Mouse (Mus musculus) kidney, postnatal 0 days (tissue): ENCODE results near the gene Exoc5. TPM values are rescaled to one million over a fixed set of nuclear protein-coding genes. Genes with fewer than 3 reads are reported as not detected.

Experiments used
- ATAC-seq: fragments of 200-750 bp; cut with Nextera tagmentation; replicated peaks from 2 replicates; pipeline ENCODE4 v1.8.0; 2017; ENCODE audit warnings: low read depth, moderate number of reproducible peaks, moderate TSS enrichment, moderate library complexity; ENCODE audit not compliant: low FRiP score
- DNase-seq: peaks from one replicate; pipeline ENCODE4 v3.0.0-alpha.2; 2016; ENCODE audit warnings: low spot score
- H3K27ac ChIP-seq: fragments of 300-500 bp; sonication (generic); 2 replicates; pipeline ENCODE4 v1.5.1; 2014; ENCODE audit warnings: mild to moderate bottlenecking
- H3K27me3 ChIP-seq: fragments of 300-500 bp; sonication (generic); 2 replicates; pipeline ENCODE4 v1.6.1; 2014; ENCODE audit warnings: low read length, mixed read lengths; ENCODE audit not compliant: insufficient read depth
- H3K36me3 ChIP-seq: fragments of 300-500 bp; sonication (generic); 2 replicates; pipeline ENCODE4 v1.6.1; 2014; ENCODE audit warnings: low read length, mixed read lengths; ENCODE audit not compliant: insufficient read depth
- H3K4me1 ChIP-seq: fragments of 300-500 bp; sonication (generic); replicated peaks from 2 replicates; pipeline ENCODE4 v1.6.1; 2014; ENCODE audit warnings: antibody characterized with exemption, low read length, mixed read lengths; ENCODE audit not compliant: insufficient read depth
- H3K4me2 ChIP-seq: fragments of 300-500 bp; sonication (generic); 2 replicates; pipeline ENCODE4 v1.6.1; 2014; ENCODE audit warnings: mild to moderate bottlenecking, low read length, moderate library complexity, mixed read lengths
- H3K4me3 ChIP-seq: fragments of 300-500 bp; sonication (generic); replicated peaks from 2 replicates; pipeline ENCODE4 v1.5.1; 2014; ENCODE audit warnings: low read depth, low read length
- H3K9ac ChIP-seq: fragments of 300-500 bp; sonication (generic); 2 replicates; pipeline ENCODE4 v1.6.1; 2014; ENCODE audit warnings: low read depth, low read length
- H3K9me3 ChIP-seq: fragments of 300-500 bp; sonication (generic); replicated peaks from 2 replicates; pipeline ENCODE4 v1.6.1; 2016; ENCODE audit warnings: low read length, inconsistent platforms, mixed read lengths
- CTCF ChIP-seq: IDR thresholded peaks from 2 replicates; pipeline ENCODE4 v1.5.1; 2016; ENCODE audit warnings: antibody characterized with exemption, low read depth, mild to moderate bottlenecking, moderate library complexity
- WGBS: fragments of 180-500 bp; shearing (Covaris S2); extraction: QIAGEN DNeasy Blood & Tissue Kit; methylation state at CpG from one replicate; pipeline ENCODE4 v1.1.7; 2014; 5-methylcytosine and 5-hydroxymethylcytosine counted together
- polyA plus RNA-seq: library from polyadenylated mRNA; unstranded; fragments of >200 nt; fragmentation: Nextera tagmentation; extraction: Ambion mirVana; gene quantifications from 2 replicates; pipeline ENCODE4 v1.2.1, GENCODE M21; 2015

The Exoc5 gene
- polyA plus RNA-seq, 1 experiment from 2014 or later: 29.3 TPM

DNA sequence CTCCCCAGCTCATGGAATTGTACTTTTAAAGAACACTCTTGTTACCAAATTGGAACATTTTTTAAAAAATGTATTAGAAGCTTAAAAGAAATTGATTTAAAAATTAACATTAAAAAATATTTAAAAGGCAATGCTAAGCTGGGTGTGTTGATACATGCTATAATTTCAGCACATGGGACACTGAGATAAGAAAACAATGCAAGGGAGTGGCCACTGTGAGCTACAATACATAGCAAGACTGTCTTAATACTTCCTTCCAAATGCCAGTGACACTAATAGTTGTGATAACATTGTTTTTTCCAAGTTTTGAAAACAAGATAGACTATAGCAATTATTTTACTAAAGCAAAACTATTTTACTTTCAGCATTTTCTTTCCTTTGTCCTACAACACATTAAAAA, 17.0 kb downstream of the Exoc5 start:
- TF ChIP-seq CTCF: no peak
- Histone ChIP-seq H3K36me3 (0 out of 2 replicates have a peak, but pooled peaks cover 5% of the 10 kb centered on the region), H3K27me3 (no peaks in the 10 kb centered on the region), H3K9me3 (no peaks in the 10 kb centered on the region), H3K4me1 (no peaks in the 10 kb centered on the region), H3K4me2 (no peak overlapping the region), H3K4me3 (no peak overlapping the region), H3K9ac (no peak overlapping the region), H3K27ac (no peak overlapping the region)
- no peak for ATAC-seq
- no peak for DNase-seq

DNA sequence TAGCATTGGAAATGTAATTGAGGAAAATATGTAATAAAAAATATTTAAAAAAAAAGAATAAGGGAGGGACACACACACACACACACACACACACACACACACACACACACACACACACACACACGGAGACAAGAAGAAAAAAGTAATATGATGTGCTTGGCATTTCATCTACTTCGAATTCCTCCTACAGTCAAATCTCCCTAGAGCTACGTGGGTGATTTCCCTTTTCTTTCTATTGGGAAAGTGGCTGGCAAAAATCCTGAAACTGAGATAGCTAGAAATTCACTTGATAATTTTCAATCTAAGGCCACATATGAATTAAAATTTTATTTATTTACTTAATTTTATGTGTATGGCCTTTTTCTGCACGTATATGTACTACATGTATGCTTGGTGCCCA, 20.8 kb downstream of the Exoc5 start:
- DNase-seq (no peak), ATAC-seq (no peak)
- H3K9me3 ChIP-seq: no peaks in the 10 kb centered on the region
- H3K4me3 ChIP-seq: no peak overlapping the region
- no peak overlapping the region for H3K4me2 ChIP-seq
- H3K9ac ChIP-seq: no peak overlapping the region
- TF ChIP-seq CTCF: no peak
- H3K27ac ChIP-seq: no peak overlapping the region
- 86% methylated on average over 4 of the region's 4 CpGs for WGBS
- H3K27me3 ChIP-seq: no peaks in the 10 kb centered on the region
- H3K4me1 ChIP-seq: no peaks in the 10 kb centered on the region
- no peaks in the 10 kb centered on the region for H3K36me3 ChIP-seq

DNA sequence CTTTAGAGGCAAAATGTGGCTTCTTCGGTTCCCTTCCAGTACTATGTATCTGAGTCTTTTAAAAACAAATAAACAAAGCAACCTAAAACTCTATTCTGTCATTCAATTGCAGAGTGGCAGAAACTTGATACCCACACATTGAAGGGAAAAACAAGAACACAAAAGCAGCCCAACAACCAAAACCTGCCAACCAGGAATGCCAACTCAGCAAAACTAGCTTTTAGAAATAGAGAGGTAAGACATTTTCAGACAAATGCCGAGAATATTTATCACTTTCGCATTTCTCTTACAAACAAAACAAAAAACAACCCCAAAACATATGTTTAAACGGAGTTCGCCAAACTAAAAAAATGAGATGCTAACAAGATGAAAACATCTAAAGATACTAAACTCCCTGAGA, 37.5 kb downstream of the Exoc5 start:
- H3K36me3 ChIP-seq: 0 out of 2 replicates have a peak, but pooled peaks cover 5% of the 10 kb centered on the region
- H3K27me3 ChIP-seq: no peaks in the 10 kb centered on the region
- TF ChIP-seq CTCF: no peak
- no peak overlapping the region for H3K27ac ChIP-seq
- ATAC-seq (no peak), DNase-seq (no peak)
- no peak overlapping the region for H3K9ac ChIP-seq
- WGBS: 93% methylated on average over 5 of the region's 5 CpGs
- H3K4me2 ChIP-seq: no peak overlapping the region
- H3K4me1 ChIP-seq: no peaks in the 10 kb centered on the region
- no peaks in the 10 kb centered on the region for H3K9me3 ChIP-seq
- H3K4me3 ChIP-seq: no peak overlapping the region

DNA sequence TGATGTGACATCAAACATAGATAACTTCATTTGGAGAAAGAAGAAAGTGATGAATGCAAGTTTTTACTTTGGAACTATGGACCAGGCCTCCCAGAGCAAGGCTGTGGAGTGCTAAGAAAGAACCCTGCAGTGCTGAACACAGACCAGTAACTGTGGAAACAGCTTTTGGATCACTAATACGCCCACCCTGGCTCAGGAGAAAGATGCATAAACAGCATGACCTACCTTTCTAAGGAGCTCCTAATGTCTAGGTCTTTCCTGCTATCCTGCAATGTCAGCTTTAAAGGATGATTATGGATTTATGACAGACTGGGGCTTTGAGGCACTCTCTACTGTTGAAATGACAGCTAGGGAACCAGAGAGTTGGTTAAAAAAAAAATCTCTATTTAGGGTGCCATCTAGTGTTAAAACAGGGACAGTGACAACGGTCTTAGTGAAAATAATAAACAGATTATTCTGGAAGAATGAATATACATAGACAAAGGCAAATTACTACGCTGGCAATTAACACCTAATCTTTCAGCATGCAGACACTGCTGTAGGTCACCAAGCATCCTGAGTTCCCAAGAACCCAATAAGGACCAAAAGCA, 38.6 kb downstream of the Exoc5 start:
- Histone ChIP-seq H3K27me3 (no peaks in the 10 kb centered on the region), H3K36me3 (0 out of 2 replicates have a peak, but pooled peaks cover 5% of the 10 kb centered on the region), H3K27ac (no peak overlapping the region), H3K4me2 (no peak overlapping the region), H3K9ac (no peak overlapping the region), H3K4me3 (no peak overlapping the region), H3K9me3 (no peaks in the 10 kb centered on the region), H3K4me1 (no peaks in the 10 kb centered on the region)
- 89% methylated on average over 3 of the region's 3 CpGs for WGBS
- ATAC-seq: no peak
- TF ChIP-seq CTCF: peak; percentile 51
- DNase-seq: peak; percentile 44

DNA sequence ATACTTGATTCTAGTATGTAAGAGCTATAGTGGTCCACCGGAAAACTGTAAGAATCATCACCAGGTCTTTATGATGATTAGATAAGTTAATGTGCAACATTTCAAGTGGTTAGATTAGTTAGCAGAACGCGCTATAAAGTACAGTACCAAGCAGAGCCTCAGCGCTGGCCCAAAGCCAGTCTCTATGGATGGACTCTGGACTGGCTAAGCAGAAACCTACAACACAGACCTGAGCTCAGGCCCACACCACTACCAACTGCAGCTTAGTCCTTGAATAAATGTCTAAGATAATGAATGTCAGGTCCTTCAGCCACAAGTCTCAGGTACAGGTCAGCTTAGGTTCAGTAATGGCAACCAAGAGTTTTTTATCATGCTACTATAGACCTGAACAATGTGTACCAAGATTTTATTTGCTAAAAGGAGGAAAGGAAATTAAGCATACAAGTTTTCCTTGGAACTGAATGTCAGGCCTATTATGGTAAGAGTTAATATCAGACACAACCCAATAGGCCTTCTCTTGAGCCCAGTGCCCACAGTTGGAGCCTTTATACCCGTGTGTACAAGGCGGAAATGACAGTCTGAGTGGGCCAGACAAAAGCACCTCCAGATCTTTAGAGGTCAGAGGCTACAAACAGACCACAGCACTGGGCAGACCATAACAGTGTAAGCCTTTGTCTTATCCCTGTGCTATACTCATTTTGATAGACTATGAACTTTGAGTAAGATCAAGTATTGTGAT, 39.2 kb downstream of the Exoc5 start:
- DNase-seq: no peak
- TF ChIP-seq CTCF: no peak
- ATAC-seq: peak; percentile 76
- Histone ChIP-seq H3K4me3 (no peak overlapping the region), H3K4me1 (no peaks in the 10 kb centered on the region), H3K27me3 (no peaks in the 10 kb centered on the region), H3K9me3 (no peaks in the 10 kb centered on the region), H3K36me3 (0 out of 2 replicates have a peak, but pooled peaks cover 3% of the 10 kb centered on the region), H3K27ac (no peak overlapping the region), H3K9ac (no peak overlapping the region), H3K4me2 (no peak overlapping the region)
- 83% methylated on average over 6 of the region's 6 CpGs for WGBS

DNA sequence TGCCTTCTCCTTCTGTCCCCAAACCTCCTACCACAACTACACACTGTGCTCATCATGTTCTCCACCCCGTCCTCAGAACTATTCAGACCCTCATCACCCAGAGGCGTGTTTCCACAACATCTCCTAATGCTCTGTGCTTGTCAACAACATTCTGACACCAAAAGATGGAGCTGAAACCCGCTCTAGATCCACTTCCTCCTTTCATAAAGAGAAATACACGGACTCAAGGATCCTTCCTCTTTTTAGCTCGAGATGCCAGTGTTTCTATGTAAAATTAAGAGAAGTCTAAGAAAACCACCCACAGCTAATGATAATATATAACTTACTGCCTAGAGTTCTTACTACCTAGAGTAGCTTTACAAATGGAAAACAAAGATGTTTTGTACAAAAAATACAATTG, 46.7 kb downstream of the Exoc5 start:
- no peak for ATAC-seq
- TF ChIP-seq CTCF: no peak

More for the DNA sequence above, 46.7 kb downstream of the Exoc5 start:
- H3K4me3 ChIP-seq: no peak overlapping the region
- H3K36me3 ChIP-seq: peaks cover 11% of the 10 kb centered on the region; the same call in 1 of the 2 replicates
- H3K27ac ChIP-seq: no peak overlapping the region
- H3K9ac ChIP-seq: no peak overlapping the region
- no peak for DNase-seq
- WGBS: 92% methylated on average over 5 of the region's 5 CpGs
- no peaks in the 10 kb centered on the region for H3K9me3 ChIP-seq
- H3K4me2 ChIP-seq: no peak overlapping the region
- H3K4me1 ChIP-seq: no peaks in the 10 kb centered on the region
- no peaks in the 10 kb centered on the region for H3K27me3 ChIP-seq
